ENCODE assay signal across 8 mouse cellular contexts in genomic region chr2:52955090-52955489, GRCm38 (mm10).
DNase-seq lines count a peak whose midpoint lies in the region; ATAC-seq lines count a peak whose summit lies in the region.

No protein-coding gene starts in this region.

- H3K4me1 ChIP-seq in intestine, embryonic 16.5 days (ENCODE audit: control insufficient read depth, insufficient read depth, low read length), result peaks cover 21% of the 10 kb centered on the region
- peaks cover 38% of the 10 kb centered on the region for H3K4me1 ChIP-seq in hindbrain, embryonic 13.5 days (replicated peaks)

- peak; percentile 39 for DNase-seq in CD4-positive helper T cell, adult 2 months (ENCODE audit: low read depth, low spot score)
- DNase-seq in R1 (ENCODE audit: low read depth, low spot score), result peak; percentile 96
- DNase-seq in frontal cortex, adult 2 months (ENCODE audit: extremely low spot score in 1 of 2, low spot score in 1 of 2), result peak; percentile 63 to 80
- DNase-seq in left cerebral cortex, postnatal 25 days (ENCODE audit: low spot score in 2 of 2), result peak; percentile 68 to 83
- peak; percentile 43 for DNase-seq in thymus, postnatal 14 days

- H3K27me3 ChIP-seq in intestine, embryonic 16.5 days (replicated peaks; ENCODE audit: control insufficient read depth, insufficient read depth, low read length), result no peaks in the 10 kb centered on the region
- no peaks in the 10 kb centered on the region for H3K27me3 ChIP-seq in hindbrain, embryonic 13.5 days

- H3K9me3 ChIP-seq in intestine, embryonic 16.5 days (ENCODE audit: control insufficient read depth, low read length), result no peaks in the 10 kb centered on the region
- H3K9me3 ChIP-seq in hindbrain, embryonic 13.5 days, result no peaks in the 10 kb centered on the region

- intact Hi-C loops in left cerebral cortex, postnatal 25 days (cut with DNase I), result no loop called here

- H3K36me3 ChIP-seq in intestine, embryonic 16.5 days (ENCODE audit: control insufficient read depth, insufficient read depth, low read length), result no peaks in the 10 kb centered on the region
- H3K36me3 ChIP-seq in hindbrain, embryonic 13.5 days, result no peaks in the 10 kb centered on the region

- H3K4me2 ChIP-seq in intestine, embryonic 16.5 days (ENCODE audit: low read depth, low read length), result no peak overlapping the region
- no peak overlapping the region for H3K4me2 ChIP-seq in hindbrain, embryonic 13.5 days

- no peak overlapping the region for H3K4me3 ChIP-seq in intestine, embryonic 16.5 days (ENCODE audit: low read length)
- H3K4me3 ChIP-seq in hindbrain, embryonic 13.5 days, result no peak overlapping the region

- ATAC-seq in intestine, embryonic 16.5 days, result peak; percentile 37; the same call in 1 of the 2 replicates
- ATAC-seq in monocyte, adult 5-6 weeks (replicated peaks; ENCODE audit: insufficient number of reproducible peaks, low FRiP score, low TSS enrichment, poor library complexity, severe bottlenecking), result peak; percentile 96
- ATAC-seq in hindbrain, embryonic 13.5 days (ENCODE audit: low FRiP score), result no peak

- no peak overlapping the region for H3K9ac ChIP-seq in intestine, embryonic 16.5 days (ENCODE audit: low read depth, low read length)
- no peak overlapping the region for H3K9ac ChIP-seq in hindbrain, embryonic 13.5 days

- no peak overlapping the region for H3K27ac ChIP-seq in intestine, embryonic 16.5 days (ENCODE audit: low read length)
- H3K27ac ChIP-seq in hindbrain, embryonic 13.5 days, result no peak overlapping the region

- 59% methylated on average over 8 of the region's 8 CpGs for WGBS in intestine, embryonic 16.5 days
- 72% methylated on average over 8 of the region's 8 CpGs for WGBS in hindbrain, embryonic 13.5 days

Comparison
In these comparisons a context has a peak if more than half of its experiments do, and no peak if none do; other contexts are left out.
1. DNase-seq: peak in every context shown above with its lines; median percentile 96 in R1; 76 in left cerebral cortex, postnatal 25 days; 72 in frontal cortex, adult 2 months; 43 in thymus, postnatal 14 days; 39 in CD4-positive helper T cell, adult 2 months.